Mouse (Mus musculus): ENCODE data around the gene Mgat1. TPM values are rescaled to one million over a fixed set of nuclear protein-coding genes. Genes with fewer than 3 reads are reported as not detected.
"Not testable (repeated sequence)": the region's sequence is repeated elsewhere in the genome, so short reads cannot be mapped to it uniquely, and the experiment has no call there.

The Mgat1 gene
- polyA plus RNA-seq, 1 experiment from 2014 or later = 59.0 TPM

DNA sequence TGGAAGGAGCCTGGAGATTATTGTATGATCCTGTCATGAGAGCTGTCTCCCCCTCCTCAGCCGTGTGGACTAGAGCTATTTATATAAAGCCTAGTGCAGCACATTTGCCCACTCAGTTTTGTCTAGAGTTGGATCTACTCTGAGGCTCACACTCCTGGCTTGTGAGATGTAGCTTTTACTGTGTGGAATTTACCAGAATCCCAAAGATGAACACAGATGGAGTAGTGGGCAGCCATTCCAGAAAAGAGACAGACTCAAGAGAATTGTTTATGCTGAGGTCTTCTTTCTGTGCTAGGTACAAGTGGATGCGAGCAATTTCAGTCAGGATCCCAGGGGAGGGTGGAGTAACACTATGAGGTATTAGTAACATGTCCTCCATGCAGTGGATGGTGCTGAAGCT lies 43.3 kb downstream of the Mgat1 start:
- no peaks in the 10 kb centered on the region for H3K36me3 ChIP-seq (ENCODE audit: control insufficient read depth, insufficient read depth)
- H3K4me1 ChIP-seq (replicated peaks; ENCODE audit: control insufficient read depth, insufficient read depth, low read length) = no peaks in the 10 kb centered on the region
- 68% methylated on average over 2 of the region's 2 CpGs for WGBS
- H3K4me2 ChIP-seq (replicated peaks; ENCODE audit: low read depth) = no peak overlapping the region
- H3K27ac ChIP-seq (ENCODE audit: low read depth, low read length) = no peak overlapping the region
- TF ChIP-seq CTCF (IDR thresholded peaks at IDR 0.05; ENCODE audit: low read depth) = no peak
- no peak overlapping the region for H3K9ac ChIP-seq (ENCODE audit: low read depth, low read length)
- no peak overlapping the region for H3K4me3 ChIP-seq (ENCODE audit: low read depth, low read length)
- no peak for ATAC-seq
- no peaks in the 10 kb centered on the region for H3K9me3 ChIP-seq (ENCODE audit: control insufficient read depth)
- H3K27me3 ChIP-seq (replicated peaks; ENCODE audit: control insufficient read depth, insufficient read depth, low read length) = no peaks in the 10 kb centered on the region

- 80% methylated on average over 3 of the region's 3 CpGs for WGBS
- Histone ChIP-seq H3K36me3 (ENCODE audit: control insufficient read depth, insufficient read depth) (no peaks in the 10 kb centered on the region), H3K4me3 (ENCODE audit: low read depth, low read length) (no peak overlapping the region), H3K27ac (ENCODE audit: low read depth, low read length) (no peak overlapping the region), H3K9ac (ENCODE audit: low read depth, low read length) (no peak overlapping the region), H3K27me3 (replicated peaks; ENCODE audit: control insufficient read depth, insufficient read depth, low read length) (no peaks in the 10 kb centered on the region), H3K4me2 (replicated peaks; ENCODE audit: low read depth) (no peak overlapping the region), H3K4me1 (replicated peaks; ENCODE audit: control insufficient read depth, insufficient read depth, low read length) (no peaks in the 10 kb centered on the region), H3K9me3 (ENCODE audit: control insufficient read depth) (no peaks in the 10 kb centered on the region)
- ATAC-seq = no peak
- TF ChIP-seq CTCF (IDR thresholded peaks at IDR 0.05; ENCODE audit: low read depth) = no peak
These were observed 48.8 kb downstream of the Mgat1 start for GRCm38 (mm10) chr11:49292777-49293176.

- no peak within 1 kb of the TSS for H3K4me2 ChIP-seq (replicated peaks; ENCODE audit: low read depth)
- H3K4me1 ChIP-seq (replicated peaks; ENCODE audit: control insufficient read depth, insufficient read depth, low read length) = no peaks in the 10 kb centered on the region
- ATAC-seq = no peak
- no peak within 1 kb of the TSS for H3K4me3 ChIP-seq (ENCODE audit: low read depth, low read length)
- no peaks in the 10 kb centered on the region for H3K27me3 ChIP-seq (replicated peaks; ENCODE audit: control insufficient read depth, insufficient read depth, low read length)
- no peak for TF ChIP-seq CTCF (IDR thresholded peaks at IDR 0.05; ENCODE audit: low read depth)
- H3K27ac ChIP-seq (ENCODE audit: low read depth, low read length) = no peak within 1 kb of the TSS
- no peak within 1 kb of the TSS for H3K9ac ChIP-seq (ENCODE audit: low read depth, low read length)
- no peaks in the 10 kb centered on the region for H3K36me3 ChIP-seq (ENCODE audit: control insufficient read depth, insufficient read depth)
- H3K9me3 ChIP-seq (ENCODE audit: control insufficient read depth) = no peaks in the 10 kb centered on the region
These were observed 60.5 kb downstream of the Mgat1 start, which contains the start of gene Olfr10 for GRCm38 (mm10) chr11:49304441-49304840. Gene Olfr10, plus strand, starts transcription at chr11:49304741.

DNA sequence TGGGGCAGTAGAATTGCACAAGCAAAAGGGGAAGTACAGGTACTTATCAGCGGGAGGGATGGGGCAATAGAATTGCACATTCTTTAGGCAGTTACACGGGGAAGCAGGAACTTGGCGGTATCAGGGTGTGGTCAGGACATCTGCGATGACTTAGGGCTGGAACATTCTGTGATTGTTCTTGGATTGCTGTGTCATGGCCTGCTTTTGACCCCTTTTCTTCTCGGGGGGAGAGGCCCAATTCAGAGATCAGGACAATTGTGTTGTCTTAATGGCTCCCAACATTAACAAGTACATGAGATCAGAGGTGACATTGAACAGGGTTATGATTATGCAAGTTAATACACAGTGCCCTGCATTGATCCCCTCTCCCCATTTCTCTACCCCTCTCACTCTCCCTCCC lies 64.6 kb downstream of the Mgat1 start:
- H3K9ac ChIP-seq (ENCODE audit: low read depth, low read length); H3K27me3 ChIP-seq (replicated peaks; ENCODE audit: control insufficient read depth, insufficient read depth, low read length); H3K4me2 ChIP-seq (replicated peaks; ENCODE audit: low read depth); H3K9me3 ChIP-seq (ENCODE audit: control insufficient read depth); ATAC-seq; H3K27ac ChIP-seq (ENCODE audit: low read depth, low read length); H3K36me3 ChIP-seq (ENCODE audit: control insufficient read depth, insufficient read depth); H3K4me1 ChIP-seq (replicated peaks; ENCODE audit: control insufficient read depth, insufficient read depth, low read length); H3K4me3 ChIP-seq (ENCODE audit: low read depth, low read length): not testable (repeated sequence)
- WGBS = 57% methylated on average over 5 of the region's 5 CpGs

Other genes with a start within 250 kb of the Mgat1 start
- gene 9930111J21Rik2, start 192.9 kb upstream of the Mgat1 start, polyA plus RNA-seq (2015; fragmentation: Nextera tagmentation; extraction: Ambion mirVana) = 0.48 and 0.61 TPM in 2 replicates
- 2.7 and 2.8 TPM in 2 replicates for gene Tgtp2, start 180.0 kb upstream of the Mgat1 start, polyA plus RNA-seq (2015; fragmentation: Nextera tagmentation; extraction: Ambion mirVana)
- 29.2 and 29.5 TPM in 2 replicates for gene Ifi47, start 167.6 kb upstream of the Mgat1 start, polyA plus RNA-seq (2015; fragmentation: Nextera tagmentation; extraction: Ambion mirVana)
- 0.04 TPM in 1 of 2 replicates, not detected in the other for gene Olfr1396, start 129.3 kb upstream of the Mgat1 start, polyA plus RNA-seq (2015; fragmentation: Nextera tagmentation; extraction: Ambion mirVana)
- not detected in 2 replicates for gene Olfr1395, start 101.9 kb upstream of the Mgat1 start, polyA plus RNA-seq (2015; fragmentation: Nextera tagmentation; extraction: Ambion mirVana)
- gene Olfr1394, start 89.8 kb upstream of the Mgat1 start, polyA plus RNA-seq (2015; fragmentation: Nextera tagmentation; extraction: Ambion mirVana) = not detected in 2 replicates
- 0.75 and 0.86 TPM in 2 replicates for gene Btnl9, start 57.0 kb upstream of the Mgat1 start, polyA plus RNA-seq (2015; fragmentation: Nextera tagmentation; extraction: Ambion mirVana)
- 8.4 TPM in 2 replicates for gene Zfp62, start 40.9 kb upstream of the Mgat1 start, polyA plus RNA-seq (2015; fragmentation: Nextera tagmentation; extraction: Ambion mirVana)
- gene Olfr1393, start 34.1 kb downstream of the Mgat1 start, polyA plus RNA-seq (2015; fragmentation: Nextera tagmentation; extraction: Ambion mirVana) = 0.16 TPM in 1 of 2 replicates, not detected in the other
- 0.08 TPM in 1 of 2 replicates, not detected in the other for gene Olfr1392, start 41.1 kb downstream of the Mgat1 start, polyA plus RNA-seq (2015; fragmentation: Nextera tagmentation; extraction: Ambion mirVana)
- gene Olfr10, start 60.5 kb downstream of the Mgat1 start, polyA plus RNA-seq (2015; fragmentation: Nextera tagmentation; extraction: Ambion mirVana) = not detected in 2 replicates
- not detected in 2 replicates for gene Olfr1391, start 78.6 kb downstream of the Mgat1 start, polyA plus RNA-seq (2015; fragmentation: Nextera tagmentation; extraction: Ambion mirVana)
- gene Olfr1390, start 91.0 kb downstream of the Mgat1 start, polyA plus RNA-seq (2015; fragmentation: Nextera tagmentation; extraction: Ambion mirVana) = not detected in 2 replicates
- not detected in 2 replicates for gene Olfr1389, start 178.9 kb downstream of the Mgat1 start, polyA plus RNA-seq (2015; fragmentation: Nextera tagmentation; extraction: Ambion mirVana)
- 0.10 TPM in 2 replicates for gene Olfr1388, start 192.4 kb downstream of the Mgat1 start, polyA plus RNA-seq (2015; fragmentation: Nextera tagmentation; extraction: Ambion mirVana)
- not detected in 2 replicates for gene Olfr1387, start 211.2 kb downstream of the Mgat1 start, polyA plus RNA-seq (2015; fragmentation: Nextera tagmentation; extraction: Ambion mirVana)
- gene Olfr1386, start 220.9 kb downstream of the Mgat1 start, polyA plus RNA-seq (2015; fragmentation: Nextera tagmentation; extraction: Ambion mirVana) = not detected in 2 replicates
- gene Olfr1385, start 244.9 kb downstream of the Mgat1 start, polyA plus RNA-seq (2015; fragmentation: Nextera tagmentation; extraction: Ambion mirVana) = not detected in 2 replicates